Mouse (Mus musculus): Measurements from ENCODE around the gene Dcp1b. TPM values are rescaled to one million over a fixed set of nuclear protein-coding genes. Genes with fewer than 3 reads are reported as not detected.

Gene Dcp1b
- polyA plus RNA-seq, 1 experiment, result 1.7 TPM

DNA sequence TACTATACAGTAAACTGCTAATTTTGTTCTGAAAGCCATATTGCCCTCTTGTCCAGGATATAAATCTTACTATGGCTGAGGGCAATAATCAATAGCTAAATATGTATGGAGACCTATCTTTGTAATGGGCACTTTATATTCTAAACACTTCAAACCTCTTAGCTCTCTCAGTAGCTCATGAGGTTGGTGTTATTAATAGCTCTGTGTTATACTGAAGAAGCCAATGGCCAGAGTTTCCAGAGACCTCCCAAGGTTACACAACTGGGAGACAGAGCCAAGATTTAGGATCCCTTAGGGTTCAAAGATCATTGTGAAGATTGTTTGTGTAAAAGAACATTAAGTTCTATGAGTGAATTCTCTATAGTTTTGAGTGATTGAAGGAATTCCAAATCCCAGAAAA, 9.4 kb upstream of the Dcp1b start:
- H3K4me3 ChIP-seq (ENCODE audit: insufficient read depth, poor library complexity, severe bottlenecking), result no peak overlapping the region
- no peaks in the 10 kb centered on the region for H3K36me3 ChIP-seq (ENCODE audit: control insufficient read depth, insufficient read depth)
- H3K27me3 ChIP-seq (ENCODE audit: control insufficient read depth, insufficient read depth, insufficient read length), result peaks cover 3% of the 10 kb centered on the region
- H3ac ChIP-seq (ENCODE audit: control insufficient read depth, insufficient read length, low read depth), result no peak overlapping the region
- no peaks in the 10 kb centered on the region for H3K79me2 ChIP-seq (ENCODE audit: control insufficient read depth, insufficient read depth)
- no peak for TF ChIP-seq CTCF (IDR thresholded peaks at IDR 0.05; ENCODE audit: control insufficient read depth, insufficient read depth, insufficient read length)
- TF ChIP-seq MYOG (IDR thresholded peaks at IDR 0.05; ENCODE audit: control insufficient read depth, extremely low read depth, insufficient read length), result no peak
- no peak for TF ChIP-seq MAX (IDR thresholded peaks at IDR 0.05)
- no peak for TF ChIP-seq USF1 (IDR thresholded peaks at IDR 0.05; ENCODE audit: low read depth)
- no peak for TF ChIP-seq FOSL1 (IDR thresholded peaks at IDR 0.05; ENCODE audit: insufficient read depth, low read length, poor library complexity, severe bottlenecking)
- no peak for TF ChIP-seq MYOD1 (IDR thresholded peaks at IDR 0.05; ENCODE audit: control insufficient read depth, insufficient read length, low read depth)
- TF ChIP-seq CEBPB (IDR thresholded peaks at IDR 0.05; ENCODE audit: low read depth), result no peak
- no peaks in the 10 kb centered on the region for H3K79me3 ChIP-seq (ENCODE audit: low read depth)

GRCm38 (mm10) chr6:119174307-119175074, 562 bp upstream of the Dcp1b start:
- Histone ChIP-seq H3ac (ENCODE audit: control insufficient read depth, insufficient read length, low read depth) (no peak overlapping the region), H3K79me2 (ENCODE audit: control insufficient read depth, insufficient read depth) (no peaks in the 10 kb centered on the region), H3K4me3 (ENCODE audit: insufficient read depth, poor library complexity, severe bottlenecking) (no peak overlapping the region), H3K36me3 (ENCODE audit: control insufficient read depth, insufficient read depth) (no peaks in the 10 kb centered on the region), H3K27me3 (ENCODE audit: control insufficient read depth, insufficient read depth, insufficient read length) (no peaks in the 10 kb centered on the region), H3K79me3 (ENCODE audit: low read depth) (no peaks in the 10 kb centered on the region)
- TF ChIP-seq MAX (IDR thresholded peaks at IDR 0.05), result no peak
- no peak for TF ChIP-seq USF1 (IDR thresholded peaks at IDR 0.05; ENCODE audit: low read depth)
- no peak for TF ChIP-seq CEBPB (IDR thresholded peaks at IDR 0.05; ENCODE audit: low read depth)
- no peak for TF ChIP-seq MYOD1 (IDR thresholded peaks at IDR 0.05; ENCODE audit: control insufficient read depth, insufficient read length, low read depth)
- TF ChIP-seq CTCF (IDR thresholded peaks at IDR 0.05; ENCODE audit: control insufficient read depth, insufficient read depth, insufficient read length), result no peak
- no peak for TF ChIP-seq FOSL1 (IDR thresholded peaks at IDR 0.05; ENCODE audit: insufficient read depth, low read length, poor library complexity, severe bottlenecking)
- TF ChIP-seq MYOG (IDR thresholded peaks at IDR 0.05; ENCODE audit: control insufficient read depth, extremely low read depth, insufficient read length), result no peak

- no peak overlapping the region for H3ac ChIP-seq (ENCODE audit: control insufficient read depth, insufficient read length, low read depth)
Measured at GRCm38 (mm10) chr6:119176103-119176502, 1.1 kb downstream of the Dcp1b start.

DNA sequence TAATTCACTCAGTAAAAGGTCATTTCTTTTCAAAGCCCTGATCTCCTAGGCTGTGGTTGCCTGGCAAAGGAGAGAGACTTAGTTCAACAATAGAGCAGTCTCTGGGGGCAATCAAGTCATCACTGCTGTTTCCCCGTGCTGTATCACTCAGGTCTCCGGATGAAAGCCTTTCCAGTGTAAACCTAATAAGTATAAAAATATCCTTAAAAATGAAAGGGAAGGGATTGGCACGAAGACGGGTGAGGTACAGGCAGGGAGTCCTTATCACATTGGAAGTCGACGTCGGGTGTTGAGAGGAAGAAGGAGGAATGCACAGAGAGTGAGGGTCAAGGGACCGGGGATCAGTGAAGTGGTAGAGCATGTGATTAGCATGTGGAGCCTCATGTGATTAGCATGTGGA, 2.0 kb downstream of the Dcp1b start:
- no peaks in the 10 kb centered on the region for H3K79me3 ChIP-seq (ENCODE audit: low read depth)
- H3K79me2 ChIP-seq (ENCODE audit: control insufficient read depth, insufficient read depth), result no peaks in the 10 kb centered on the region
- H3ac ChIP-seq (ENCODE audit: control insufficient read depth, insufficient read length, low read depth), result no peak overlapping the region
- no peaks in the 10 kb centered on the region for H3K27me3 ChIP-seq (ENCODE audit: control insufficient read depth, insufficient read depth, insufficient read length)
- TF ChIP-seq MAX (IDR thresholded peaks at IDR 0.05) (no peak), USF1 (IDR thresholded peaks at IDR 0.05; ENCODE audit: low read depth) (no peak), MYOG (IDR thresholded peaks at IDR 0.05; ENCODE audit: control insufficient read depth, extremely low read depth, insufficient read length) (no peak), CEBPB (IDR thresholded peaks at IDR 0.05; ENCODE audit: low read depth) (no peak)
- no peaks in the 10 kb centered on the region for H3K36me3 ChIP-seq (ENCODE audit: control insufficient read depth, insufficient read depth)
- no peak overlapping the region for H3K4me3 ChIP-seq (ENCODE audit: insufficient read depth, poor library complexity, severe bottlenecking)

More at GRCm38 (mm10) chr6:119176103-119176502, 1.1 kb downstream of the Dcp1b start:
- Histone ChIP-seq H3K27me3 (ENCODE audit: control insufficient read depth, insufficient read depth, insufficient read length) (no peaks in the 10 kb centered on the region), H3K36me3 (ENCODE audit: control insufficient read depth, insufficient read depth) (no peaks in the 10 kb centered on the region), H3K4me3 (ENCODE audit: insufficient read depth, poor library complexity, severe bottlenecking) (peak overlapping the region; percentile 44), H3K79me2 (ENCODE audit: control insufficient read depth, insufficient read depth) (no peaks in the 10 kb centered on the region), H3K79me3 (ENCODE audit: low read depth) (no peaks in the 10 kb centered on the region)
- TF ChIP-seq CTCF (IDR thresholded peaks at IDR 0.05; ENCODE audit: control insufficient read depth, insufficient read depth, insufficient read length) (no peak), MYOG (IDR thresholded peaks at IDR 0.05; ENCODE audit: control insufficient read depth, extremely low read depth, insufficient read length) (no peak), MAX (IDR thresholded peaks at IDR 0.05) (no peak)

DNA sequence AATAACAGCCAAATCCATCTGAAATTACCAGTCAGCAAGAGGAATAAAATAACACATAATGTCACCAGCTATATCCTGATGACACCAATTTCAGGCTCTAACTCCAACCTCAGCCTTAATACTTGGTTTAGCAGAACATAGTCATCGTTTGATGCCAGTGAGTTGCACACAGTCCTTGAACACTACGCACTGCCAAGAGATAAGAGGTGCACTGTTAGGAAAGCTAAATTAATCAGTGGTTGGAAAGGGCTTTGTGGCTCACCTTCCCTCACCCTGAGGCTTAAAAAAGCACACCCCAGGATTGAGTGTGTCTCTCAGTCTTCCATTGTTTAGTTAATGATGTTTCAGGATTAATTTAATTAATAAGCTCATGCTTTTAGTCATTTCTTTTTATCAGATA, 5.1 kb downstream of the Dcp1b start:
- Histone ChIP-seq H3ac (ENCODE audit: control insufficient read depth, insufficient read length, low read depth) (no peak overlapping the region), H3K79me3 (ENCODE audit: low read depth) (no peaks in the 10 kb centered on the region), H3K4me3 (ENCODE audit: insufficient read depth, poor library complexity, severe bottlenecking) (no peak overlapping the region), H3K36me3 (ENCODE audit: control insufficient read depth, insufficient read depth) (no peaks in the 10 kb centered on the region), H3K79me2 (ENCODE audit: control insufficient read depth, insufficient read depth) (no peaks in the 10 kb centered on the region), H3K27me3 (ENCODE audit: control insufficient read depth, insufficient read depth, insufficient read length) (no peaks in the 10 kb centered on the region)
- TF ChIP-seq MYOD1 (IDR thresholded peaks at IDR 0.05; ENCODE audit: control insufficient read depth, insufficient read length, low read depth), result no peak
- no peak for TF ChIP-seq CTCF (IDR thresholded peaks at IDR 0.05; ENCODE audit: control insufficient read depth, insufficient read depth, insufficient read length)
- no peak for TF ChIP-seq MAX (IDR thresholded peaks at IDR 0.05)
- TF ChIP-seq MYOG (IDR thresholded peaks at IDR 0.05; ENCODE audit: control insufficient read depth, extremely low read depth, insufficient read length), result no peak
- no peak for TF ChIP-seq USF1 (IDR thresholded peaks at IDR 0.05; ENCODE audit: low read depth)
- TF ChIP-seq CEBPB (IDR thresholded peaks at IDR 0.05; ENCODE audit: low read depth), result no peak
- no peak for TF ChIP-seq FOSL1 (IDR thresholded peaks at IDR 0.05; ENCODE audit: insufficient read depth, low read length, poor library complexity, severe bottlenecking)

DNA sequence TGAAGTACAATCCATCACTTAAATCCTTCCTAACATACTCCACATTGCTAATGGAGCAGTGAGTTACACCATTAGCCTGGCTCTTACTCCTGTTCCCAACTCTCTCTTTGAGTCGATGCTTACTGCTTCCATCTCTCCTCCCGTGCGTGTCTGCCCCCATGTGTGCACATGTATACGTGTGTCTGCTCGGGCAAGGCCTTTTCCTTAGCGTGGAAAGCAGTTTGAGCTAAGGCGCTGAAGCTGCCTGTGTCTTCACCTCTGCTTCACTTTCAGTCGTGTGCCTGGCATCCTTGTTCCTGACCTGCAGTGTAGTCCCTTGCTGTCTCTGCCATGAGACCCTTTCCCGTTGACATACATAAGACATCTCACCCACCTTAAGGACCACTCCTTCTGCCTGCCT, 7.2 kb downstream of the Dcp1b start:
- H3K36me3 ChIP-seq (ENCODE audit: control insufficient read depth, insufficient read depth), result no peaks in the 10 kb centered on the region
- no peaks in the 10 kb centered on the region for H3K79me2 ChIP-seq (ENCODE audit: control insufficient read depth, insufficient read depth)
- no peaks in the 10 kb centered on the region for H3K27me3 ChIP-seq (ENCODE audit: control insufficient read depth, insufficient read depth, insufficient read length)
- no peaks in the 10 kb centered on the region for H3K79me3 ChIP-seq (ENCODE audit: low read depth)
- H3ac ChIP-seq (ENCODE audit: control insufficient read depth, insufficient read length, low read depth), result no peak overlapping the region
- no peak for TF ChIP-seq CTCF (IDR thresholded peaks at IDR 0.05; ENCODE audit: control insufficient read depth, insufficient read depth, insufficient read length)
- no peak for TF ChIP-seq MYOG (IDR thresholded peaks at IDR 0.05; ENCODE audit: control insufficient read depth, extremely low read depth, insufficient read length)
- TF ChIP-seq MYOD1 (IDR thresholded peaks at IDR 0.05; ENCODE audit: control insufficient read depth, insufficient read length, low read depth), result no peak
- no peak for TF ChIP-seq USF1 (IDR thresholded peaks at IDR 0.05; ENCODE audit: low read depth)
- no peak for TF ChIP-seq CEBPB (IDR thresholded peaks at IDR 0.05; ENCODE audit: low read depth)
- no peak for TF ChIP-seq FOSL1 (IDR thresholded peaks at IDR 0.05; ENCODE audit: insufficient read depth, low read length, poor library complexity, severe bottlenecking)
- no peak for TF ChIP-seq MAX (IDR thresholded peaks at IDR 0.05)
- no peak overlapping the region for H3K4me3 ChIP-seq (ENCODE audit: insufficient read depth, poor library complexity, severe bottlenecking)
